ENCODE assay signal across 27 mouse cellular contexts in the genomic region with DNA sequence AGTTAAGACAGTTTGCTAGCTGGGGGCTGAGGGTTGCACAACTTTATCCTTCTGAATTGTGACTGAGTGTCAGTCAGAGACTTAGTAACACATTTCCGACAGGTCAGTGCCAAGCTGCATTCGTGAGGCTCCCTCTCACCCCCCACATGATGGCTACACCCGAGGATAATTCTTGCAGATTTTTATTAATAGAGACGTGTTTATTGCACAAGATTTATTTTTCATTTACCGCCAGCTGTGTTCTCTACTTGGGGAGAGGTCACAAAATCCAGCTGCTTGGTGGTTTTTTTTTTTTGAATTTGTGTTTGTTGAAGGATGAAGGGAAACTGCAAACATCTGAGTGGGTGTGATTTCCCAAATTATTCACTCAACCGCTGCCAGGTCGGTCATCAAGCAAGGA. TPM values are rescaled to one million over a fixed set of nuclear protein-coding genes. Genes with fewer than 3 reads are reported as not detected.
DNase-seq lines count a peak whose midpoint lies in the region; ATAC-seq and TF ChIP-seq lines count a peak whose summit lies in the region.
"Had no signal": no experiment of that assay in that cellular context is flagged by ENCODE, and none has a peak within 500 bp of the region (broad histone marks: within the 10 kb centered on the region; RNA-seq: fewer than 3 reads in every experiment).

No protein-coding gene starts in this region.

- TF ChIP-seq POLR2A in kidney, adult 2 months (IDR thresholded peaks at IDR 0.05; ENCODE audit: low read depth, low read length) = no peak

- no peak for TF ChIP-seq EP300 in lung, postnatal 0 days (IDR thresholded peaks at IDR 0.05)
- no peak for TF ChIP-seq EP300 in stomach, postnatal 0 days (optimal IDR thresholded peaks at IDR 0.05)

- peaks cover 28% of the 10 kb centered on the region for H3K36me3 ChIP-seq in kidney, postnatal 0 days (ENCODE audit: insufficient read depth, low read length)
- H3K36me3 ChIP-seq in kidney, adult 2 months (ENCODE audit: control insufficient read depth, insufficient read depth, low read length) = no peaks in the 10 kb centered on the region
- peaks cover 14% of the 10 kb centered on the region for H3K36me3 ChIP-seq in lung, postnatal 0 days (ENCODE audit: insufficient read depth, low read length)
- peaks cover 25% of the 10 kb centered on the region for H3K36me3 ChIP-seq in stomach, postnatal 0 days (ENCODE audit: control insufficient read depth, insufficient read depth, low read length)

- H3K4me2 ChIP-seq in kidney, postnatal 0 days (ENCODE audit: low read length) = no peak overlapping the region
- H3K4me2 ChIP-seq in lung, postnatal 0 days (replicated peaks; ENCODE audit: low read depth, low read length) = no peak overlapping the region
- no peak overlapping the region for H3K4me2 ChIP-seq in stomach, postnatal 0 days (replicated peaks; ENCODE audit: low read depth)
- H3K4me2 ChIP-seq: embryonic facial prominence, embryonic 13.5 days; embryonic facial prominence, embryonic 15.5 days; forebrain, embryonic 12.5 days had no signal

- 77% methylated on average over 7 of the region's 7 CpGs for WGBS in kidney, postnatal 0 days
- 78% methylated on average over 7 of the region's 7 CpGs for WGBS in kidney, adult 2 months
- 66% methylated on average over 7 of the region's 7 CpGs for WGBS in lung, postnatal 0 days
- WGBS in stomach, postnatal 0 days = 59% methylated on average over 7 of the region's 7 CpGs

- H3K4me3 ChIP-seq in kidney, postnatal 0 days (replicated peaks; ENCODE audit: low read depth, low read length) = no peak overlapping the region
- no peak overlapping the region for H3K4me3 ChIP-seq in kidney, adult 2 months (ENCODE audit: insufficient read depth, low read depth, low read length)
- H3K4me3 ChIP-seq in lung, postnatal 0 days (ENCODE audit: low read depth, low read length) = no peak overlapping the region
- H3K4me3 ChIP-seq in stomach, postnatal 0 days (ENCODE audit: low read depth, low read length) = no peak overlapping the region
- H3K4me3 ChIP-seq: embryonic facial prominence, embryonic 13.5 days; embryonic facial prominence, embryonic 15.5 days; erythroblast, embryonic 14.5 days; forebrain, embryonic 10.5 days; forebrain, embryonic 12.5 days had no signal

- no peaks in the 10 kb centered on the region for H3K9me3 ChIP-seq in kidney, postnatal 0 days (replicated peaks; ENCODE audit: low read length)
- no peaks in the 10 kb centered on the region for H3K9me3 ChIP-seq in lung, postnatal 0 days (ENCODE audit: low read length)
- no peaks in the 10 kb centered on the region for H3K9me3 ChIP-seq in stomach, postnatal 0 days (ENCODE audit: control insufficient read depth, low read length)
- H3K9me3 ChIP-seq: embryonic facial prominence, embryonic 15.5 days; forebrain, embryonic 12.5 days had no signal

- H3K27me3 ChIP-seq in kidney, postnatal 0 days (ENCODE audit: insufficient read depth, low read length) = no peaks in the 10 kb centered on the region
- H3K27me3 ChIP-seq in kidney, adult 2 months (replicated peaks; ENCODE audit: control insufficient read depth, insufficient read depth, low read length) = no peaks in the 10 kb centered on the region
- no peaks in the 10 kb centered on the region for H3K27me3 ChIP-seq in lung, postnatal 0 days (replicated peaks; ENCODE audit: insufficient read depth, low read length)
- no peaks in the 10 kb centered on the region for H3K27me3 ChIP-seq in stomach, postnatal 0 days (ENCODE audit: control insufficient read depth, insufficient read depth, low read length)
- H3K27me3 ChIP-seq: CH12.LX; embryonic facial prominence, embryonic 13.5 days; embryonic facial prominence, embryonic 15.5 days; forebrain, embryonic 12.5 days had no signal

- no peak overlapping the region for H3K27ac ChIP-seq in kidney, postnatal 0 days
- H3K27ac ChIP-seq in kidney, adult 2 months (ENCODE audit: insufficient read depth, low read depth, low read length) = no peak overlapping the region
- H3K27ac ChIP-seq in lung, postnatal 0 days (ENCODE audit: low read length) = no peak overlapping the region
- no peak overlapping the region for H3K27ac ChIP-seq in stomach, postnatal 0 days (replicated peaks)
- H3K27ac ChIP-seq: embryonic facial prominence, embryonic 13.5 days; embryonic facial prominence, embryonic 15.5 days; forebrain, embryonic 10.5 days; forebrain, embryonic 12.5 days had no signal

- H3K9ac ChIP-seq in kidney, postnatal 0 days (ENCODE audit: low read depth, low read length) = no peak overlapping the region
- H3K9ac ChIP-seq in lung, postnatal 0 days (replicated peaks; ENCODE audit: low read depth) = no peak overlapping the region
- H3K9ac ChIP-seq in stomach, postnatal 0 days (ENCODE audit: low read length) = no peak overlapping the region
- H3K9ac ChIP-seq: embryonic facial prominence, embryonic 13.5 days; embryonic facial prominence, embryonic 15.5 days; forebrain, embryonic 12.5 days had no signal

- peak; percentile 67 for DNase-seq in kidney, postnatal 0 days (ENCODE audit: low spot score)
- no peak for DNase-seq in kidney, adult 2 months
- peak; percentile 73 for DNase-seq in lung, postnatal 0 days (ENCODE audit: low spot score)
- DNase-seq in lung, adult 18-20 months = no peak
- DNase-seq in NIH3T3 (ENCODE audit: low read depth) = peak; percentile 56
- DNase-seq in lung, postnatal 25 days (ENCODE audit: low spot score) = peak; percentile 5
- no peak for DNase-seq in stomach, postnatal 0 days (ENCODE audit: low spot score)
- DNase-seq: adrenal gland, postnatal 10 days; adrenal gland, postnatal 25 days; B cell, adult 2 months; cerebellum, adult 11 months; cerebellum, adult 18-20 months; cerebellum, adult 8-10 months; cerebellum, adult 9-11 months; cerebellum, postnatal 14 days; cerebellum, postnatal 36 days; embryo, embryonic 11 days had no signal

- ATAC-seq in kidney, postnatal 0 days (replicated peaks; ENCODE audit: low FRiP score, low read depth) = no peak
- ATAC-seq in lung, postnatal 0 days = peak; percentile 59
- no peak for ATAC-seq in megakaryocyte, adult 5-6 weeks (ENCODE audit: poor library complexity, severe bottlenecking)
- ATAC-seq in stomach, postnatal 0 days (ENCODE audit: low FRiP score, low TSS enrichment) = no peak
- ATAC-seq: CD4-positive, CD25-positive, alpha-beta regulatory T cell, adult 4 months; forebrain, embryonic 14.5 days; forebrain, embryonic 16.5 days had no signal

- no peak for TF ChIP-seq CTCF in kidney, postnatal 0 days (IDR thresholded peaks at IDR 0.05; ENCODE audit: low read depth)
- no peak for TF ChIP-seq CTCF in kidney, adult 2 months (conservative IDR thresholded peaks at IDR 0.05; ENCODE audit: insufficient read depth, insufficient read length, low read depth, low read length)
- no peak for TF ChIP-seq CTCF in lung, postnatal 0 days (IDR thresholded peaks at IDR 0.05)
- no peak for TF ChIP-seq CTCF in stomach, postnatal 0 days (IDR thresholded peaks at IDR 0.05; ENCODE audit: low read depth)

- H3K4me1 ChIP-seq in kidney, postnatal 0 days (replicated peaks; ENCODE audit: insufficient read depth, low read length) = no peaks in the 10 kb centered on the region
- no peaks in the 10 kb centered on the region for H3K4me1 ChIP-seq in kidney, adult 2 months (ENCODE audit: control insufficient read depth, insufficient read depth, low read length)
- no peaks in the 10 kb centered on the region for H3K4me1 ChIP-seq in lung, postnatal 0 days (ENCODE audit: insufficient read depth, low read depth, low read length)
- H3K4me1 ChIP-seq in stomach, postnatal 0 days (replicated peaks; ENCODE audit: control insufficient read depth, insufficient read depth) = no peaks in the 10 kb centered on the region
- H3K4me1 ChIP-seq: embryonic facial prominence, embryonic 13.5 days; forebrain, embryonic 10.5 days; forebrain, embryonic 12.5 days had no signal

RNA-seq across cellular contexts. Expression of a gene that starts 28.0 kb away (rescaled TPM):
- 20.4 and 22.0 TPM in 2 replicates for polyA plus RNA-seq in kidney, postnatal 0 days (2015; fragmentation: Nextera tagmentation; extraction: Ambion mirVana)
- 18.6 and 20.0 TPM in 2 replicates for polyA plus RNA-seq in kidney, adult 2 months (2012; rRNA removed)
- 14.0 and 15.8 TPM in 2 replicates for polyA plus RNA-seq in lung, postnatal 0 days (2015; fragmentation: Nextera tagmentation; extraction: Ambion mirVana)
- total RNA-seq in megakaryocyte, adult 5-6 weeks (2015) = 6.7 and 8.8 TPM in 2 replicates
- 13.8 and 17.2 TPM in 2 replicates for total RNA-seq in megakaryocyte, adult 5-6 weeks (2017)
- polyA plus RNA-seq in stomach, postnatal 0 days (2015; fragmentation: Nextera tagmentation; extraction: Ambion mirVana) = 28.0 and 29.8 TPM in 2 replicates

Comparison
In these comparisons a context has a peak if more than half of its experiments do, and no peak if none do; other contexts are left out.
1. DNase-seq: peak in kidney, postnatal 0 days (single experiment), lung, postnatal 0 days (single experiment), NIH3T3 (single experiment) and lung, postnatal 25 days (single experiment); none in kidney, adult 2 months (single experiment), lung, adult 18-20 months (0 of 2) and stomach, postnatal 0 days (single experiment).